Mouse (Mus musculus): Measurements from ENCODE around the gene Sinhcaf.

GRCm38 (mm10) chr6:148992373-148993116 is 46.3 kb upstream of the Sinhcaf start:
- TF ChIP-seq CTCF (IDR thresholded peaks at IDR 0.05; ENCODE audit: low read depth) = no peak
- no peak for TF ChIP-seq EP300 (optimal IDR thresholded peaks at IDR 0.05)

All from stomach, postnatal 0 days (tissue).